Mouse (Mus musculus) kidney, adult 11 months (tissue): ENCODE measurements around the gene Tcf7l2.

ENCODE experiments used
- DNase-seq: peaks from one replicate; pipeline ENCODE4 v3.0.0; 2022

Gene Tcf7l2

GRCm38 (mm10) chr19:55759006-55759405 is 17.4 kb downstream of the Tcf7l2 start:
- DNase-seq: no peak

- DNase-seq: no peak
These were observed 19.5 kb downstream of the Tcf7l2 start for GRCm38 (mm10) chr19:55761086-55761485.

GRCm38 (mm10) chr19:55762187-55762586 is 20.6 kb downstream of the Tcf7l2 start:
- DNase-seq: no peak

- no peak for DNase-seq
These were observed 24.2 kb downstream of the Tcf7l2 start for GRCm38 (mm10) chr19:55765814-55766213.

- DNase-seq: no peak
These were observed 25.5 kb downstream of the Tcf7l2 start for GRCm38 (mm10) chr19:55767104-55767503.

GRCm38 (mm10) chr19:55767579-55767978 is 26.0 kb downstream of the Tcf7l2 start:
- no peak for DNase-seq

- no peak for DNase-seq
These were observed 26.6 kb downstream of the Tcf7l2 start for GRCm38 (mm10) chr19:55768246-55768645.

GRCm38 (mm10) chr19:55768889-55769288 is 27.3 kb downstream of the Tcf7l2 start:
- no peak for DNase-seq

GRCm38 (mm10) chr19:55774334-55774733 is 32.7 kb downstream of the Tcf7l2 start:
- DNase-seq: no peak

- DNase-seq: no peak
These were observed 33.2 kb downstream of the Tcf7l2 start for GRCm38 (mm10) chr19:55774824-55775223.

- DNase-seq: no peak
These were observed 38.3 kb downstream of the Tcf7l2 start for GRCm38 (mm10) chr19:55779871-55780270.

- no peak for DNase-seq
These were observed 39.5 kb downstream of the Tcf7l2 start for GRCm38 (mm10) chr19:55781087-55781486.

- no peak for DNase-seq
These were observed 40.1 kb downstream of the Tcf7l2 start for GRCm38 (mm10) chr19:55781681-55782080.

GRCm38 (mm10) chr19:55784796-55785418 is 43.3 kb downstream of the Tcf7l2 start:
- peak; percentile 29 for DNase-seq

GRCm38 (mm10) chr19:55787420-55787819 is 45.8 kb downstream of the Tcf7l2 start:
- DNase-seq: no peak

- no peak for DNase-seq
These were observed 46.8 kb downstream of the Tcf7l2 start for GRCm38 (mm10) chr19:55788285-55788904.

- no peak for DNase-seq
These were observed 47.3 kb downstream of the Tcf7l2 start for GRCm38 (mm10) chr19:55788905-55789295.

- DNase-seq: no peak
These were observed 48.2 kb downstream of the Tcf7l2 start for GRCm38 (mm10) chr19:55789838-55790237.

- DNase-seq: no peak
These were observed 49.7 kb downstream of the Tcf7l2 start for GRCm38 (mm10) chr19:55791293-55791692.

- no peak for DNase-seq
These were observed 50.3 kb downstream of the Tcf7l2 start for GRCm38 (mm10) chr19:55791886-55792285.

GRCm38 (mm10) chr19:55792571-55792970 is 51.0 kb downstream of the Tcf7l2 start:
- no peak for DNase-seq

GRCm38 (mm10) chr19:55793029-55793428 is 51.4 kb downstream of the Tcf7l2 start:
- DNase-seq: no peak

- DNase-seq: peak; percentile 21
These were observed 52.8 kb downstream of the Tcf7l2 start for GRCm38 (mm10) chr19:55794194-55794945.

- DNase-seq: no peak
These were observed 53.3 kb downstream of the Tcf7l2 start for GRCm38 (mm10) chr19:55794946-55795340.
